Mouse (Mus musculus) midbrain, embryonic 14.5 days (tissue): ENCODE measurements around the gene Gstp1. TPM values are rescaled to one million over a fixed set of nuclear protein-coding genes. Genes with fewer than 3 reads are reported as not detected.
"Not testable (repeated sequence)": the region's sequence is repeated elsewhere in the genome, so short reads cannot be mapped to it uniquely, and the experiment has no call there.

Experiments
- ATAC-seq: fragments of 200-750 bp; cut with Nextera tagmentation; 2 replicates; pipeline ENCODE4 v1.8.0; 2017; ENCODE audit warnings: moderate number of reproducible peaks, moderate library complexity; ENCODE audit not compliant: low FRiP score, low TSS enrichment
- DNase-seq: peaks from one replicate; pipeline ENCODE4 v3.0.0-alpha.2; 2015
- H3K27ac ChIP-seq: fragments of 300-500 bp; sonication (generic); replicated peaks from 2 replicates; pipeline ENCODE4 v1.5.1; 2014; ENCODE audit warnings: mild to moderate bottlenecking, low read depth, low read length, moderate library complexity
- H3K27me3 ChIP-seq: fragments of 300-500 bp; sonication (generic); 2 replicates; pipeline ENCODE4 v1.6.1; 2014; ENCODE audit warnings: low read length, control low read depth, mixed read lengths; ENCODE audit not compliant: control insufficient read depth, insufficient read depth
- H3K36me3 ChIP-seq: fragments of 300-500 bp; sonication (generic); 2 replicates; pipeline ENCODE4 v1.6.1; 2014; ENCODE audit warnings: low read length, control low read depth; ENCODE audit not compliant: control insufficient read depth, insufficient read depth
- H3K4me1 ChIP-seq: fragments of 300-500 bp; sonication (generic); 2 replicates; pipeline ENCODE4 v1.6.1; 2014; ENCODE audit warnings: mild to moderate bottlenecking, antibody characterized with exemption, low read length, control low read depth; ENCODE audit not compliant: control insufficient read depth, insufficient read depth
- H3K4me2 ChIP-seq: fragments of 300-500 bp; sonication (generic); 2 replicates; pipeline ENCODE4 v1.6.1; 2014; ENCODE audit warnings: mild to moderate bottlenecking, low read length, moderate library complexity
- H3K4me3 ChIP-seq: fragments of 300-500 bp; sonication (generic); replicated peaks from 2 replicates; pipeline ENCODE4 v1.5.1; 2014; ENCODE audit warnings: low read depth, low read length
- H3K9ac ChIP-seq: fragments of 300-500 bp; sonication (generic); replicated peaks from 2 replicates; pipeline ENCODE4 v1.6.1; 2014; ENCODE audit warnings: mild to moderate bottlenecking, low read length, moderate library complexity
- H3K9me3 ChIP-seq: fragments of 300-500 bp; sonication (generic); 2 replicates; pipeline ENCODE4 v1.6.1; 2016; ENCODE audit warnings: low read length, control low read depth, mixed read lengths; ENCODE audit not compliant: control insufficient read depth
- WGBS: fragments of 180-500 bp; shearing (Covaris S2); extraction: QIAGEN DNeasy Blood & Tissue Kit; methylation state at CpG from one replicate; pipeline ENCODE4 v1.1.7; 2014; 5-methylcytosine and 5-hydroxymethylcytosine counted together
- polyA plus RNA-seq: library from polyadenylated mRNA; unstranded; fragments of >200 nt; fragmentation: Nextera tagmentation; extraction: Ambion mirVana; gene quantifications from 2 replicates; pipeline ENCODE4 v1.2.1, GENCODE M21; 2014

The Gstp1 gene
- polyA plus RNA-seq, 1 experiment from 2014 or later: 397 TPM

- Histone ChIP-seq H3K4me1 (no peaks in the 10 kb centered on the region), H3K27ac (no peak overlapping the region), H3K36me3 (no peaks in the 10 kb centered on the region), H3K9ac (no peak overlapping the region), H3K9me3 (no peaks in the 10 kb centered on the region), H3K4me2 (no peak overlapping the region), H3K27me3 (no peaks in the 10 kb centered on the region), H3K4me3 (no peak overlapping the region)
- ATAC-seq (no peak), DNase-seq (no peak)
- WGBS: 83% methylated on average over 6 of the region's 6 CpGs
Measured at GRCm38 (mm10) chr19:4066280-4066679, 28.5 kb upstream of the Gstp1 start.

- not testable (repeated sequence) for H3K27ac ChIP-seq, H3K4me3 ChIP-seq, ATAC-seq, H3K9ac ChIP-seq, H3K36me3 ChIP-seq, H3K9me3 ChIP-seq, H3K4me1 ChIP-seq, H3K4me2 ChIP-seq, DNase-seq, H3K27me3 ChIP-seq
- WGBS: 67% methylated on average over 3 of the region's 11 CpGs
Measured at GRCm38 (mm10) chr19:4064501-4064900, 26.7 kb upstream of the Gstp1 start.

GRCm38 (mm10) chr19:4063357-4063756 lies 25.6 kb upstream of the Gstp1 start:
- H3K27me3 ChIP-seq, H3K4me3 ChIP-seq, H3K4me1 ChIP-seq, H3K27ac ChIP-seq, DNase-seq, H3K4me2 ChIP-seq, ATAC-seq, H3K9me3 ChIP-seq, H3K9ac ChIP-seq, H3K36me3 ChIP-seq: not testable (repeated sequence)
- 90% methylated on average over 2 of the region's 4 CpGs for WGBS

GRCm38 (mm10) chr19:4060899-4061465 lies 23.2 kb upstream of the Gstp1 start:
- Histone ChIP-seq H3K9me3 (no peaks in the 10 kb centered on the region), H3K27ac (no peak overlapping the region), H3K36me3 (no peaks in the 10 kb centered on the region), H3K4me3 (no peak overlapping the region), H3K4me2 (no peak overlapping the region), H3K27me3 (no peaks in the 10 kb centered on the region), H3K4me1 (no peaks in the 10 kb centered on the region), H3K9ac (no peak overlapping the region)
- 90% methylated on average over 6 of the region's 6 CpGs for WGBS
- ATAC-seq: no peak
- DNase-seq: no peak

GRCm38 (mm10) chr19:4060044-4060898 lies 22.5 kb upstream of the Gstp1 start:
- not testable (repeated sequence) for H3K27me3 ChIP-seq, H3K27ac ChIP-seq, DNase-seq, ATAC-seq, H3K4me3 ChIP-seq, H3K9ac ChIP-seq, H3K4me2 ChIP-seq, H3K4me1 ChIP-seq, H3K36me3 ChIP-seq, H3K9me3 ChIP-seq
- 82% methylated on average over 8 of the region's 8 CpGs for WGBS

DNA sequence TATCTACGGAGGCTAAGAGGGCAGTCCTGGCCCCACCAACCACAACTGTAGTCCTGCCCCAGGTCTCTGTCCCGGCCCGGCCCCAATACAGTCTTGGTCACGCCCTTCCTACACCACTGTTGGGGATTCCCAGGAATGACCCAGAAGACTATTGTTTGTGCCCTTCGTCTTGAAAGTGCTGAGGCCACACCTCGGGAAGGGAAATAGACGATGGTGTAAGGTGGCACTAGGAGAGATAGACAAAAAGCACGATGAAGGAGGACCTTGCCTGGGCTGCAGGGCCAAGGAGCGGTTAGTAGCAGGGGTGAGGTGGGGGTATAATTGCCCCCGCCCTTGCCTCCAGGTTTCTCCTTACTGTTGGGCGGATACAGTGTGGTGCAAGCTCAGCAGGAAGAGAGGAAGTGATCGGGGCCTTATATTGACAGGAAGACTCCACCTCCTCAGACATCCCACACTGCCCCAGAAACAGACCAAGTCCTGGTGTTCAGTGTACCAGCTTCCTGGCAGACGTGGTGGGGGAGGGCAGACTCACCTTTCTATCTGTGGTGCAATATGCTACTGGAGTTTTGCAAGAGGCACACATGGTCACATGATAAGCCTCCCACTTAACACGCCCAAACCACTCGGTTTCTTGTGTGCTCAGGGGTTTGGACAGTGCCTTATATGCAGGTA lies 21.4 kb upstream of the Gstp1 start, which contains the start of gene Gstp3:
Gene Gstp3 (minus strand): TSS at position 501 of the 672 bp plus-strand sequence.
- Histone ChIP-seq H3K36me3 (no peaks in the 10 kb centered on the region), H3K9ac (no peak within 1 kb of the TSS), H3K27me3 (no peaks in the 10 kb centered on the region), H3K4me2 (no peak within 1 kb of the TSS), H3K4me1 (no peaks in the 10 kb centered on the region), H3K9me3 (no peaks in the 10 kb centered on the region), H3K27ac (no peak within 1 kb of the TSS), H3K4me3 (no peak within 1 kb of the TSS)
- DNase-seq (no peak), ATAC-seq (no peak)
- 88% methylated on average over 15 of the region's 15 CpGs for WGBS

DNA sequence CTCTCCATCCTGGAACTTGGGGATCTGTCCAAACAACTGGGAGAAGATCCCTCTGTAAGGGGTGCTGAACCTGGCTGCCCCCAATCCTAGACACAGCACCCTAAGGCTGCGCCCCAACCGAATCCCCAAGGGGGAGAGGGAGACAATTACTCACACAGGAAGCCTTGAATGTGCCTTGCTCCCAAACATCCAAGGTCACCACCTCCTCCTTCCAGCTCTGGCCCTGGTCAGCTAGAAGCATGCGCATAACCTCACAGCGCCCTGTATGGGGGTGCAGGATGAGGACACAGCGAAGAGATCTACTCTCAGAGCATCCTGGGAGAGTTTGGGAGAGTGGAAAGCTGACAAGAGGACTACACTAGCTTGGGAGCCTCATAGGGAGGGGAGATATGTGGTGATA lies 20.8 kb upstream of the Gstp1 start:
- Histone ChIP-seq H3K9ac (no peak overlapping the region), H3K27ac (no peak overlapping the region), H3K27me3 (no peaks in the 10 kb centered on the region), H3K4me2 (no peak overlapping the region), H3K9me3 (no peaks in the 10 kb centered on the region), H3K4me3 (no peak overlapping the region), H3K36me3 (no peaks in the 10 kb centered on the region), H3K4me1 (no peaks in the 10 kb centered on the region)
- no peak for DNase-seq
- no peak for ATAC-seq
- WGBS: 91% methylated on average over 5 of the region's 5 CpGs

DNA sequence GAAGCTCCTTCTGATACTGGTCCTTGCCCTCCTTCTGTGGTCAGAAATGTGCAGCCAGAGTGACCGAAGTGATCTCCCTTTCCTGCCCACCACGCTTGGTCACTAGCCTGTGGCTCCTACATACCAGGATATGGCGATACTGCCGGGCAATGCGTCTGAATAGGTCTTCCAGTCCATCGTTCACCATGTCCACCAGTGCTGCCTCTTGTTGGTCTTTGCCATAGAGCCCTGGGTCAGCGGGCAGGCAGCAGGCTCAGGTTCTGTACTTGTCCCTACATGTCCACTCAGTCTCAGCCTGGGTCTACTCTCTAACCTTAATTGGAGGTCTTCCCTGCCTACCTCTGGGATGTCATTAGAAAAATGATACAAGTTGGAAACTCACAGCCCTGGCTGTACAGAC lies 20.2 kb upstream of the Gstp1 start:
- no peaks in the 10 kb centered on the region for H3K36me3 ChIP-seq
- no peaks in the 10 kb centered on the region for H3K27me3 ChIP-seq
- H3K4me2 ChIP-seq: no peak overlapping the region
- no peak overlapping the region for H3K4me3 ChIP-seq
- no peaks in the 10 kb centered on the region for H3K4me1 ChIP-seq
- DNase-seq (no peak), ATAC-seq (no peak)
- WGBS: 97% methylated on average over 7 of the region's 7 CpGs
- no peaks in the 10 kb centered on the region for H3K9me3 ChIP-seq
- no peak overlapping the region for H3K27ac ChIP-seq
- no peak overlapping the region for H3K9ac ChIP-seq
